Mouse (Mus musculus): Measurements from ENCODE around the gene Lect2.

The Lect2 gene

DNA sequence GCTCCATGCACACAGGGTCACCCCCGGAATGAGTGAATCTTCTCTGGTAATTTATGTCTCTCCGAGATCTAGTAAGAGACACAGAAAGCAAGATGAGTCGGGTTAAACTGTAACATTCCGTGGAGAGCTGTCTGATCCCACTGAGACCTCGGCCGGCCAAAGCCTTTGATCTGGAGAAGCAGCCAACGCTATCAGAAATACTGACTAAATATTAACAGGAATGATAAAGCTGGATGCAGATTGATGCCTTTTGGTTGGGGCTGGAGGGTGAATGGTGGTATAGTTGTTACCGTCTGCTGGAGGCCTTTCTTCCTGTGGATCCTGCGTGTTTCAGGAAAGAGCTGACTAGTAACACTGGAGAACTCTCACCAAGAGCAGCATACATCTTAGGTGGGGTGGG is at the start of gene Lect2:
Gene Lect2, minus strand, starts transcription at position 102 of the 400 bp plus-strand sequence.
- no peak for DNase-seq (ENCODE audit: low read depth, low spot score)

DNA sequence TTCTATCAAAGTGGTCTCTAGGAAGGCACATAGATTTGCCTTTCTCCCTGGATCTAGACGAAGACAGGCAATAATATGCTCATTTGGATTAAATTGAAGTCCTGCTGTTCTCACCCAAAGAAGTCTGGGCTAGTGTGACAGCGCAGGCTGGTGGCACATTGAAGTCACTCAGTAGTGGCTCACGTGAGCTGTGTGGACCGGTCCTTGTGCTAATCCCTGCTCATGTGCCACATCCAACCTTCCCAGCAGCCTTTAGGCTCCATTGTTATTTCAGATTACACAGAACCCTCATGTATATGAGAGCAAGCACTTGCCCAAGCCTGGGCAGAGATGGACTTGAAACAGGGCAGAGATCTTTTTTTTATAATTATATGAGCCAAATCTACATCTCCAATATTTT is 49.0 kb upstream of the Lect2 start:
- no peak for DNase-seq (ENCODE audit: low read depth, low spot score)

DNA sequence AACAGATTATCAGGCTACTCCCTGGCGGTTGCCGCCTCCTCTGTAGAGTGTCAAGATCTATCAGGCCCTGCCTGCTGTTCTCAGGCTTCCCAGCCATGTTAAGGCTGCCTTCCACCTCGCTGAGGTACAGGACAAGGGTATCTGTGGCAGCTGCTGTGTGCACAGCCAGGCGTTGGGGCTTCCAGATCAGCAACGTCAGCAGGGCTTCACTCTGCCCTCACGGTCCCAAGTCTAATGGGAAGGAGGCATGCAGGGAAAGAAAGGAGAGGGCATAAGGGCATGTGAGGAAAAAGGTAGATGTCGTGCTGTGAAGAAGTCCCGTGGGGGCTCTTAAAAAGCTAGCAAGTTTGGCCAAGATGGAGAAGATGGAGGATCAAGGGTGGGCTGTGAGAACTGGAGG is 46.9 kb upstream of the Lect2 start:
- DNase-seq (ENCODE audit: low read depth, low spot score): no peak

DNA sequence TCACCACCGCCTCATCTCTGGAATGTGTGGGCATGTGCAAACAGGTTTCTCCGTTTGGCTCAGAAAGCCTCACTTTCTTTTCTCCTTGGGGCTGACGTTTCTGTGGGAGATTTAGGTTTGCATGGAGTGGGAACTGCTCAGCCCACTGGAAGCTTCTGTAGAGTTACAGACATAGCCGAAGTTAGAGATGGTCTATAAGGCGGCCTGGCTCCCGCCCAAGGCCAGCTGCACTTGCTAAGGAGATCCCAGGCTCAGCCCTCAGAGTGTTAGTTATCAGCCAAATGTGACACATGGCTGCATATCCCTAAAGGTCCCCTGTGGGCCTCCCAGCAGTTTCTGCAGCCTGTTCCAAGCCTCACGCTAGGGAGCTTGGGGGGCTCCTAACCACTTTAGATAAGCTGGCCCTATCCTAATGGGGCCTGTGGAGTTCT is 45.7 kb upstream of the Lect2 start:
- no peak for DNase-seq (ENCODE audit: low read depth, low spot score)

DNA sequence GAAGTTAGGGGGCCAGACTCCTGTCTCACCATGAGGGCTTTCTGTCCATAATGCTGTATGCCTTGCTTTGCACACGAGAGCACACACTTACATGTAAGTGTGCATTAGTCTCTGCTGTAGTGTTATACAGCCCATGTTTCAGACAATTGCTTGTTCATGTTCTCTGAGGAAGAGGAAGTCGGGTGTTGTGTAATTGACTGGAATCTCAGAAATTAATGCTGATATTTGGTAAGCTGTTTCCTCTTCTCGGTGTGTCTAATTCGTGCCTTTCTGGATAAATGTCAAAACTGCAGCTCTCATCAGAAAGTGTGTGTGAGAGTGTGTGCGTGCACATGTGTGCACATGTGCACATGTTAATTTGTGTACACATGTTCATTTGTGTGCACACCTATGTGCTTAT is 44.9 kb upstream of the Lect2 start:
- no peak for DNase-seq (ENCODE audit: low read depth, low spot score)

DNA sequence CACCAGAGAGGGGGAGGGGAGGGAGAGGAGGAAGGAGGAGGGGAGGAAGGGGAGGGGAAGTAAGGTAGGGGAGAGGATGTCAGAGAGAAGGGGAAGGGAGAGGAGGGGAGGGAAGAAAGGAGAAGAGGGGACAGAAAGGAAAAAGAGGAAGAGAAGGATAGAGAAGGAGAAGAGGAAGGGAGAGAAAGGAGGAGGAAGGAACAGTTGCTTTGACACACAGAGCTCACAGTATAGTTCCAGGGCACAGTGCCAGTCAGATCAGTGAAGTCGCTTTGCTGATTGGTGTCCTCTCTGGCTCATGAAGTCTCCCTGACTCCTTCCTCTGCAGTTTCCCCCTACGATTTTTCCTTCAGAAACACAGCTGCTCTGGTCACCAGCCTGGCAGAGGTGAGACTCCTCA is 43.6 kb upstream of the Lect2 start:
- no peak for DNase-seq (ENCODE audit: low read depth, low spot score)

DNA sequence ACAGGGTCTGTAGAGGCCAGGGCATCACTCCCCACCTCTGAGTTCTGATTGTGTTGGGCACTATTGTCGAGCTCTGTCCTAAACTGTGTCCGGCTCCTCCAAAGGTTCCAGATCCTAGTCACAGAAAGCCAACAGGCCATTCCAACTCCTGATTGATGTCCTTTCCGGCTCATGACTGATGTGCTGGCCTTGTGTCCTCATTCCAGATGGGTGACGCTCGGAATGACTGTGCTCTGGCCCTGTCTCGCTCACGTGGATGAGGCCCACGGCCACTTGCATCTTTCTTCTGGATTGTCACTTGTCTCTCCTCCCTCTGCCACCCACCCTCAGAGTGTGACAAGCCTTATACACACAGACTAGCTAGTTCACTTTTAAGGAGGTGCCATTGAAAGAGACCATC is 42.9 kb upstream of the Lect2 start:
- DNase-seq (ENCODE audit: low read depth, low spot score): no peak

DNA sequence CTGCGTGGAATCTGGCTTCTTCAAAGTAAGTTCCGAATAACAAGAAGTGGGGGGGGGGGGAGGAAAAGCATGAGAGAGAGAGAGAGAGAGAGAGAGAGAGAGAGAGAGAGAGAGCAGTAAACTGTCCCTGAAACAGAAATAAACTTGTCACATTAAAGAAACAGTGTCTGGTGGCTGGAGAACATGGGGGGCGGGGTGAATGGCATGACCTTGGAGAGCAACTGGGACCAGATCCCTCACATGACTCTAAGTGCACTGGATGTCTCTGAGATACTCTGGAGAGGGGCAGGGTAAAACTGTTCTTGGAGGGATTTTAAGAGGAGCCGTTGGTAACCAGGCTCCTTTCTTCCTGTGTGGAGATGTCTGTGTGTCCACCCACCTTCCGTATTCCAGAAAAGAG is 41.9 kb upstream of the Lect2 start:
- DNase-seq (ENCODE audit: low read depth, low spot score): no peak

DNA sequence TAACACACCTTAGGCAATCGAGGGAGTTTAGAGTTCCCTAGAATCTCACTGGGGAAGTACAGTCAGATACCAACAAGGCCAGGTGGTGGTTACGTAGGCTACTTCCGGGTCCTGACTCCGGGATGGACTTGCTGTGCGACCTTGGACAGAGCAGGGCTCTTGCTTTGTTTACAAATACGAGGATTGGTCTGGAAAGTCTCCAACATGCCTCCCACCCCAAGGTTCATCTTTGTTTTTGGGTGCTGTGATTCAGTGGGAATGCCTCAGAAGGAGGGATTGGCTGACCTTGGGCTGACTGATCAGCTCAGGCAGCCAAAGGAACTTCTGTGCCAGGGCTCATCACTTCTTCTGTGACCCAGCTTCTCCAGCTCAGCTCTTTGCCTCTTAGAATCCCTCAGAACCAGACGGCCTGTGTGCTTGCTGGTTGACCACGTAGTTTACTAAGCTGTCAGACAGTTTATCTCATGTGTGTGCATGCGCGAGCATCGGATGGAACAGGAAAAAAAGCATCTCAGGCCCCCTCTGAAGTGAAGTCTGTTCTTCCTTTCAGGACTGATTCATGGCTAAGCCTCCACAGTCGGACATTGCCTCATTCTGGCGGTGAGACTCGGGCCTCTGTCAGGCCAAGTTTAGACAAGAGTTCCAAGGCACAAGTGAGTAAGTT is 40.3 kb upstream of the Lect2 start:
- no peak for DNase-seq (ENCODE audit: low read depth, low spot score)

DNA sequence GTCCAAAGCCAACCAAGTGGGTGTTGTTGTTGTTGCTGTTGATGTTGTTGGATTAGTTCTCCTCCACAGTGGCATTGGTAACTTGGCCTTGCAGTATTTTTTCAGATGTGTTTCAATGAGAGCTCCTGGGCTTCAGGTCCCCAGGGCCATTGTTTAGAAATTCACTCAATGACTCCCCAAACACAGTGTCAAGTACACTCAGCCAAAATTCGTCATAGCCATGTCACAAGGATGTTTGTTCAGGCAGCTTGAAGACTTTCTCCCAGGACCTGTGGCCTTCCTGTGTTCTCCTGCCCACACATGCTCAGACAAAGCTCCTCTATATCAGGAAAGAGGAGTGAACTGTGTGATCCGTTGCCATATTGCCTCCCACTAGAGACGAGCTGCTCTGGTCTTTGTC is 37.7 kb upstream of the Lect2 start:
- DNase-seq (ENCODE audit: low read depth, low spot score): no peak

DNA sequence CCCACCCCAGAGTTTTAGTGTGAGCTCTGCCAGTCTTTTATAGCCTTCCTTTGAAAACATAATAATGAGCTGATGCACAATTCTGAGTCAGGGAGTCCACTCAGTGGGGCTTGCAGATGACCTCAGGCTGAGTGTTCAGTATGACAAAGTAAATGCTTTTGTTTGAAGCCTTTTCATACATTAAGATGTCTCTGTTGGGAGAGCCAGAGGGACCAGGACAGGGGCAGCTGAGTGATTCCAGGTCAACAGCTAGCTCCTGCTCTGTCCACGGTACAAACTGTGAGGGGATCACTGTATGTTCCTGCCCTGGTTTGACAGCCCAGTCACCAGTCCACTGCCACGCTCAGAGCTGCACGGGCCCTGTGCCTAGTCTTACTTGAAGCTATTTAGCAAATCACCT is 34.4 kb upstream of the Lect2 start:
- no peak for DNase-seq (ENCODE audit: low read depth, low spot score)

DNA sequence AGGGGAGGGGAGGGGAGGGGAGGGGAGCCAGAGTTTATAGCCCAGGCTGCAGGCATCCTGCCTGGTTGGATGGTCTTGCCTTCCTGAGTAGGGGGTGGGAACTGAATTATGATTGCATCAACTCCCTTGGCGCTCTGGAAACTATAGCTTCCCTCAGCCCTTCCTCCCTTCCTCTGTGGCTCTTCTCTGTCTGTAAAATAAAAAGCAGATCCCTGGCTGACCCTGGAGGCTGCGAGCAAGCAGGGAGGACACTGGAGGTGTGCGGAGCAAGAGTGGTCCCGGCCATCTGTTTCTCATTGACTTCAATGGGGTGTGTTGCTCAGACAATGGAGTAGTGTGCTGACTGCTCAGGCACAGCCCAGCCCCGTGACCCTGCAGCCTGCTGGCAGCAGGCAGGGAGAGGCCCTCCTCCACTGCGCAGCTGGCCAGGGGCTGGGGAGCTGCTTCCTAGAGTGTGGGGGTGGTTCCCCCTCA is 33.7 kb upstream of the Lect2 start:
- DNase-seq (ENCODE audit: low read depth, low spot score): peak; percentile 79

DNA sequence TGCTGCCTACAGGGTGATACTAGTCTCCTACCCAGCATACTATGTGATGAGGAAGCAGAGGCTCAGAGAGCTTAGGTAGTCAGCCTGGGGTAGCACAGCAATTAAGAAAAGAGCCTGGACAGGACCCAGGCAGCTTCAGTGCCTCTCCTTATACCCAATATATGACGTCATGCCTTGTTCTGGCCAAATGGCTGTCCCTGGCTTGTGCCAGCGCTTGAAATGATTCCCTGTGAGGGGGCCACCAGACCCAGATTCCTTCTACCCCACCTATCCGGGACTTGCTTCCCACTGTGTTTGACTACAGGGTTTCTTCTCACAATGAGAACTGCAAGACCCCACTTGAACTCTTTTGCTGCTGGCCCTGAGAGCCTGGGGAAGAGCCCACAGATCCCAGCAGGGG is 33.2 kb upstream of the Lect2 start:
- peak; percentile 40 for DNase-seq (ENCODE audit: low read depth, low spot score)

DNA sequence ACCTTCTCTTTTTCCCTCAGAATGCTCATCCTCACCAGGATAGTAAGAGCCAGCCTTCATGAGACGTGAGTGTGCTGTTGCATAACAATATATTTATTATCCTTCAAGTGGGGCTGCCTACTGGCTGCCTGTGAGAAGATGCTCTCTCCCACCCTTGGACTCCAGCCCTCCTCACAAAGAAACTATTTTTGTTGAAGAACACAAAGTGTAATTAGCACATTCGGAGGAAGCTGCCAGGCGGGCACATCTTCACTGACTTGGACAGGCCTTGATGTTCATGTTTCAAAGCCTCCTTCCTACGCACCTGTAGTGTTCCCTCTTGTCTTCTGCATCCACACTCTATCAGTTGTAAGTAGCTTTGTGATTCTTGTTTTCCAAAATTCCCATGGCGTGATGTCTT is 32.1 kb upstream of the Lect2 start:
- DNase-seq (ENCODE audit: low read depth, low spot score): no peak

DNA sequence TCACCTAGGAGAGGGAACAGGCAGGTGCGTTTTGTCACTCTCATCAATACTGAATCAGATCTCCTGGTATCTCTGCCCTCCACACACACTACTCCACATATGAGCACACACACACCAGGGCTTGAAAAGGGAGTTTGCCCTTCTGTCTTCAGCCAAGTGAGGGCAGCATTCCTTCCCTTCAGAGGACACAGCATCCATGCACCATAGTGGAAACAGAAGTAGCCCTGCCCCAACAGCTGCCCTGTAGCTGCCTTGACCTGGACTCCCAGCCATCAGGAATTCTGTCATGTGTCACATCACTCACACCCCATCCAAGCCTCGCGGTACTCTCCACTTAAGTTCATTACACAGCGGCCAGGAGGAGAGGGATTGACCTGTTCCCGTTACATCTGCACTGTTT is 29.8 kb upstream of the Lect2 start:
- DNase-seq (ENCODE audit: low read depth, low spot score): no peak

DNA sequence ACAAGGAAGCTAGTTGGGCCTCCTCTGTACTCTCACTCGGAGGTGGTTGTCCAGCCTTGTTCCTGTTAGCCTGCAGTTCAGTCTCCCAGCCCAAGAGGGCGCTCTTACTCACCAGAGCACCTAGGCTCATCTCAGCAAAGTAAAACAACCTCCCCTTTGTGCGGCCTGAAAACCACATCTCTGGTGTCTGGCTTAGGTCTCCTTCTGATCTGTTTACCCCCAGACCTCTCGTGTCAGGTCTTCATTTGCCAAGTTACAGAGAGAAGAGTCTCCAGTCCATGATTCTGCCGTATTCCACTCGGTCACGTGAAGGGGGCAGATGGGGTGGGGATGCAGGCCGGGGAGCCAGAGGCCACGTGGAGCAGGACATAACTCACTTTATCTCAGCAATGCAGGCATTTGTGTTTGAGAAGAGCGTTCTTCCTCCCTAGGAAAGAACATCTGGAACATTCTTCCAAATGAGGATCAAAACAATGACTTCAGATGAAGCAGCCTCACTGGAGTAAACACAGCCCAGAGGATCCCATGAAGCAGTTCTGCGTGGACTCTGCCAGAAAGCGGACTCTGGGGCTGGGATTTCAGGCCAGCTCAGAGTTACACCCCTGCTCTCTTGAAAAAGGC is 27.5 kb upstream of the Lect2 start:
- DNase-seq (ENCODE audit: low read depth, low spot score): peak; percentile 89

DNA sequence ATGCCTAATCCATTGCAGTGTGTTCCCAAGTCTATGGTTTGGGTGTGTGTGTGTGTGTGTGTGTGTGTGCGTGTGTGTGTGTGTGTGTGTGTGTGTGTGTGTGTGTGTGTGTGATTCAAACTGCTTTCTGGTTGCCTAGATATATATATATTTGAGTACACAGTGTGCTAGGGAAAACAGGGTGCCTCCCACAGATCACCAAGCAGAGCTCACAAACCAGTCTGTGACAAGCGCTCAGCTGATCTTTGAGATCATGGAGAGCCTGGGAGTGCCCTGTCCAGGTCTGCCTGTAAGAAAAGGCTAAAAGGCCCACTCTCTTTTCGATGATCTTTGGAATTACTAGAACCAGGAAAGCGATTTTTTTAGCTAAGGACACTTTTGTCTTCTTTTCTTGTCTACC is 26.8 kb upstream of the Lect2 start:
- no peak for DNase-seq (ENCODE audit: low read depth, low spot score)

DNA sequence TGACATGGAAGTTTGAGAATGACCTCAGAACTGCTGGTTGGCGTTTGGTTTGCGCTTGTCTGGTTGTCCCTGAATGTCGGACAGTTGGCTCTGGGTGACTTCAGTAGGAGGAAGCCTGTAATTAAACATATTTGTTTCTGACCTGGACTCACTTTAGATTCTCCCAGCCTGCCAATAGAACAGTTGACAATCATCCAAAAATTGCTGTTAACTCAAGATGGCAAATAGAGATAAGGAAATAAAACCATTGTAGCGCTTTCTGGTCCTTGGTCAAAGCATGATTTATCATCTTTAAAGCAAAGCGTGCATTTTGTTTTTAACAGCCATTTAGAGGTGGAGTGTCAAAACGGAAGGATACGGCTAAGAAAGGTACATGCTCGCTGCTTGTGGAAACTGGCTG is 23.3 kb upstream of the Lect2 start:
- no peak for DNase-seq (ENCODE audit: low read depth, low spot score)

DNA sequence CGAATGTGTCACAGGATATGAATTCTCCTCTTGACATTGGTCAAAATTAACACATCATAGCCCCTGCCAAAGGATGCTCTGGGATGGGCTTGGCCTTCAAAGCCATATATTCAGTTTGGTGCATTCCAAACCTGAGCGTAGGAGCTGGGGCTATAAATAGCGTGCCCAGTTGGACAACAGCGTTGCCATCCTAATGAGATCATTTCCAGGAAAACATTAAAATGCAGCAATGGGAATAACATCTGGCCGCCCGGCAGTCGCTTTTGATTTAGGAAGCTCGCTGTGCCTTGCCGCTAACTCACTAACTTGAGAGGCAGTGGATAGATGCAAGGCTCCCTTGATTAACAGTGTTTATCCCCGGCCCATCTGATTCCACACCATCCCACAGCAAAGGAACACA is 18.0 kb upstream of the Lect2 start:
- DNase-seq (ENCODE audit: low read depth, low spot score): no peak

DNA sequence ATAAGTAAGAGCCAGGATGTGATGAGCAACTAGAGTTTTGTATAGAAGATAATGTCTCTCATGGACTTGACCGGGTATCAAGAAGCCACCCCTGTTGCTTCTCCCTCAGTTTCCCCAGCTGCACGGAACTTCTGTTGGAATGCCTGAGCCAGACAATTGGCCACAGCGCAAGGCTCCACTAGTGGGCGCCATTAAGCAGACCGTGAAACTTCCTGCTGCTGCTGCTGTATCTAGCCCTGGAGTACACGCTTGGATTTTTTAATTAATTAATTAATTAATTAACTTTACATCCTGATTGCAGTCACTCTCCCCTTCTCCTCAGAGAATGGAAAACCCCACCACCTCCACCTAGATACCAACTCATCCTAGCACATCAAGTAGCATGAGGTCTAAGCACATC is 14.8 kb upstream of the Lect2 start:
- peak; percentile 48 for DNase-seq (ENCODE audit: low read depth, low spot score)

DNA sequence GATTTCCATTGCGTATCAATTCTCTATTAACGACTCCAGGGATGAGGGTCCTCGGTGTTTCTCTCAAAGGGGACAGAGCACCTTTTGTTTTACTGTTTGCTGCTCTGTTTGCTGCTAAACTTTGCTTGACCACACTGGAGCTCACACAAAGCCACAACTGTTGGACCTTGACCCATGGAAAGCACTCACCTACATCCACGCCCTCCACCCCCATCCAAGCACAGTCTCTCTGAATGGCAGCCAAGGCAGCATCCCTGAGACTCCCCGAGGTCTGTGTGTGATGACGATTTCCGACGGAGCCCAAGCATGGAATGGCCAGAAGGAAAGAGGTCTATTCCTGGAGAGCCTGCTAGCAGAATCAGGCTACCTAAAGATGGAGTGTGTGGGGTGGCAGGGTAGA is 12.8 kb upstream of the Lect2 start:
- DNase-seq (ENCODE audit: low read depth, low spot score): no peak

DNA sequence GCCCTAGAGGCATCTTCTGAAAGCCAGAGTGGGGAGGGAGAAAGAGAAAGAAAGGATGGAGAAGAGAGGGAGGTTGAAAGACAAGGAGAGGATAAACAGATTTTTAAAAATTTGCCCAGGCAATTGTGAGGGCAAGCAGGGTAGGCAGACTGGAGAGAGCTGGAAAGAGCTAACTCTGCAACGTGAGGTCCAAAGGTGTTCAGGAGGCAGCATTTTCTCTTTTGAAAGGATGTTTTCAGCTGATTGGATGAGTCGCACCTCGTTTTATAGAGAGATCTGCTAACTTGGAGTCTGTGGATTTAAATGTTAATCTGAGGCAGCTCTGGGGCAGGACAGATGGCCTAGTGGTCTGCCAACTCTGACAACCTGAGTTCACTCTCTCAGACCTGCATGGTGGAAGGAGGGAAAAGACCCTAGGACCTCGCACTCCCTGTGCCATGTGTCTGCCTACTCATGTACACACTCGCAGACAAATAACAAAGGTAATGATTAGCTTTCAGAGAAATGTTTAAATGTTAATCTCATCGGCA is 11.6 kb upstream of the Lect2 start:
- no peak for DNase-seq (ENCODE audit: low read depth, low spot score)

DNA sequence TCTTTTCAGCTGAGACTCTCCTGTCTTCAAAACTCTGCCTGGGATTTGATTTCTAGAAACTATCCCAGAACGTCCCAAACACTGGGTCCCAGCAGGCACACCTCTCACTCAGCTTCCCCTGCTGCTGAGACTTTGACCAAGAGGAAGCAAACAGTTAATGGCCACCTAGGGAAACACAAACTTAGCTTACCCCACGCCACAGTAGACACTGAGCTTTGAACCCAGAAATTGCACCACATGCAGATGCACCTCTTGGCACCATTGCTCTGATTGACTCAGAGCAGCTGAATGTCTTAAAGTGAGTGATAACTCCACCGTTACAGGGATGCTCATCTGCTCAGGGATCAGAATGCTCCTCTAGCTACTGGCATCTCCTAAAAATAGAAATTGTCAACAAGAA is 10.5 kb upstream of the Lect2 start:
- no peak for DNase-seq (ENCODE audit: low read depth, low spot score)
